Mouse (Mus musculus): ENCODE measurements around the gene Jup. TPM values are rescaled to one million over a fixed set of nuclear protein-coding genes. Genes with fewer than 3 reads are reported as not detected.

Gene Jup
- total RNA-seq (2015; ENCODE audit: low replicate concordance) (1.5 and 2.3 TPM in 2 replicates), total RNA-seq (2017; ENCODE audit: low replicate concordance) (0.28 and 1.8 TPM in 2 replicates)

DNA sequence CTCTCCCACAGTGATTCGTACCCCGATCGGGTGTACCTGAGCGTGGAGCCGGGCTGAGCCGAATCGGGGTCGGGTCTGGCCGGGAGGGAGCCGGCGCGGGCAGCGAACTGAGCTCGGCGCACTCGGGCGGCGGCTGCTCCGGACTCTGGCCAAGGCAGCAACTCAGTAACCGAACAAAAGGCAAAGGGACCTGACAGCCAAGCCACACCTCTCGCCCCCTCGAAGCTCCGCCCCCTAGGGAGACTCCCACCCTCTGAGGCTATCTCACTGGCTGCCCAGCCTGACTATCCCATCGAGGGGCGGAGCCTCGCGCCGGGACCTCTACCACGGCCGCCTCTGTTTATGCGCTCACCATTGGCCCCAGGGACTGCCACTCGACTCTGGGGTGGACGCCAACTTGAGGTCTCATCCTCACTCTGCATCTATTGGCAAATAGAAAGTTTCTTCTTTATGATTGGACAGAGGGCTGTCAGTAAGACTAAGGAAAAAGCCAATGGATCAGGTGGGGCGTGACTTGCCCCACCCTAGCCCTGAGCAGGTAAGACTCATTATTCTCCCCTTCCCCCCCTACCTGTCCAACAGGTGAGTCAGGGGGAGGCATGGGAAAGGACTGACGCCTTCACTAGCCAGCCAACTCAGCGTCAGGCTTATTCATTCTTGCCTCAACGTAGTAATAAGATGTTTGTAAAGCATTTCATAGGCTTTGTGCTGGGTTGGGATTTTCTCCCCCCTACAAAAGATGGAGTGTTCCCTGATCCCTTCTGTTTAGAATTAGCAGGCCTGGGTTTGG is at the start of gene Jup:
Gene Jup, minus strand, starts transcription at position 164 of the 790 bp plus-strand sequence.
- 0 out of 2 replicates have a peak, but pooled peaks have one; percentile 29 for ATAC-seq (replicated peaks; ENCODE audit: low FRiP score, poor library complexity, severe bottlenecking)

DNA sequence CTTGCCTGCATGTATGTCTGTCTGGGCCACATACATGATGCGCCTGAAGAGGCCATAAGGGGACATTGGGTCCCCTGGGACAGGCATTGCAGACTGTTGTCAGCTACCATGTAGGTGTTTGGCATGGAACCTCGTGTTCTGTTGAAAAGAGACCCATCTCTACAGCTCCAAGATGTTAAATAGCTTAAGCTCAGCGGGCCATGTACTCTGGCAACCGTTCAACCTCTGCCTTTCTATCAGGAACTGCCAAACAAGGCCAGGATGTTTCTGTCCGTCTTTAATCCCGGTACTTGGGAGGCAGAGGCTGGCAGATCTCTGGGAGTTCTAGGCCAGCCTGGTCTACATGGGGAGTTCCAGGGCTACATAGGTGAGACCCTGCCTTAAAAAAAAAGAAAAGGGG is 45.1 kb upstream of the Jup start:
- no peak for ATAC-seq (replicated peaks; ENCODE audit: low FRiP score, poor library complexity, severe bottlenecking)

- no peak for ATAC-seq (replicated peaks; ENCODE audit: low FRiP score, poor library complexity, severe bottlenecking)
These were observed 44.2 kb upstream of the Jup start, which contains the start of the genes Nt5c3b and Klhl10 for GRCm38 (mm10) chr11:100441797-100442196. Nt5c3b (minus strand) TSS chr11:100441808. Klhl10 (plus strand) TSS chr11:100441917.

- ATAC-seq (replicated peaks; ENCODE audit: low FRiP score, poor library complexity, severe bottlenecking): peak; percentile 85
These were observed 43.3 kb upstream of the Jup start for GRCm38 (mm10) chr11:100440691-100441522.

DNA sequence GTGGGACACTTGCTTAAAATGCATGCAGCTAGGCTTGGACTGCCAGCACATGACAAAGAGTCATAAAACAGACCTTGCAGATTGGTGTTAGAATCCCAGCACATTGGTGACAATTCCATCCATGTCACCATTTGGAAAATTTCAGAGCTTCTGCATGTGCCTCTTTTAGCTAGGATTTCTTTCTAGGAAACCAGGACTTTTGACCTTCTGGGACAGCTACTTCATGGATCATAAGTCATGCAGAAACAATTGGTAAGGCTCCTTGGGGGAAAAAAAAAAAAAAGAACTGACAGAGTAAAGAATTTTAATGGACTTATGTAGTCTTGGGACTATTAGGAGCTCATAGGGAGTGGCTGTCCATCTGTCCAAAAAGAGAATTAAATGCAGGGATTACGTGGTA is 40.3 kb upstream of the Jup start:
- no peak for ATAC-seq (replicated peaks; ENCODE audit: low FRiP score, poor library complexity, severe bottlenecking)

- ATAC-seq (replicated peaks; ENCODE audit: low FRiP score, poor library complexity, severe bottlenecking): no peak
These were observed 38.2 kb upstream of the Jup start for GRCm38 (mm10) chr11:100435678-100436246.

DNA sequence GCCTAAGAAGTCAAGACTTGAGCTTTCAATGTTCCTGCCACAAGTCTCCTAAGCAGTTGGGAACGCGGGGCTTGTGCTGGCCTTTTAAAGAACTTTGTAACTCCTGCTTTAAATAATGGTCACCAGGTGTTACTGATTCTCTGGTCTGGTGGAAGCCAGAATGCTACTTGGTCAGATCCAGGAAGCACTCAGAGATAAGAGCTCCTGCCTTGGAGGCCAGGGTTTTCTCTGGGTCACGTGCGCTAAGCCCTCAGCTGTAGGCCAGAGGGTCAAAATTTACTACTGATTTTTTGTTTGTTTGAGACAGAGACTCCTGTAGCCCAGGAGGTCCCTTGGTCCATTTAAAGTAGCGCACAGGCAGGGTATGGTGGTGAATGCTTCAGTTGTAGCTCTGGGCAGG is 34.4 kb upstream of the Jup start:
- no peak for ATAC-seq (replicated peaks; ENCODE audit: low FRiP score, poor library complexity, severe bottlenecking)

- no peak for ATAC-seq (replicated peaks; ENCODE audit: low FRiP score, poor library complexity, severe bottlenecking)
These were observed 32.5 kb upstream of the Jup start for GRCm38 (mm10) chr11:100430052-100430451.

GRCm38 (mm10) chr11:100428612-100429199 is 31.1 kb upstream of the Jup start:
- no peak for ATAC-seq (replicated peaks; ENCODE audit: low FRiP score, poor library complexity, severe bottlenecking)

DNA sequence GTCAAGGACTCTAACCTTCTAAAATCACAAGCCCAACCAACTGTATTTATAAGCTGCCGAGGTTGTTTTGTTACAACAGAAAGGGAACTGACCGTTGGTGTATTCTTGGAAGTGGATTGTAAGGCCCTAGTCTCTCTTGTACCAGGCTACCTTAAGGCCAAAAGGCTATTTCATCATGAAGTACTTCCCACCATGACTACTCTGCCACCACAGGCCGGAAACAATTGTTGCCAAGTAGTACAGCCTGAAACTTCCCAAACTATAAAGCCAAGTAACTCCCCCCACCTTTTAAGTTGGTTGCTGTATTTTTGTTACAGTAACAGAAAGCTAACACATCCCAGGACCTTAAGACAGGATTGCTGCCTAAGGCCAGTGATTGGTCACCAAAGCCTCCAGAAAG is 29.3 kb upstream of the Jup start:
- ATAC-seq (replicated peaks; ENCODE audit: low FRiP score, poor library complexity, severe bottlenecking): no peak

DNA sequence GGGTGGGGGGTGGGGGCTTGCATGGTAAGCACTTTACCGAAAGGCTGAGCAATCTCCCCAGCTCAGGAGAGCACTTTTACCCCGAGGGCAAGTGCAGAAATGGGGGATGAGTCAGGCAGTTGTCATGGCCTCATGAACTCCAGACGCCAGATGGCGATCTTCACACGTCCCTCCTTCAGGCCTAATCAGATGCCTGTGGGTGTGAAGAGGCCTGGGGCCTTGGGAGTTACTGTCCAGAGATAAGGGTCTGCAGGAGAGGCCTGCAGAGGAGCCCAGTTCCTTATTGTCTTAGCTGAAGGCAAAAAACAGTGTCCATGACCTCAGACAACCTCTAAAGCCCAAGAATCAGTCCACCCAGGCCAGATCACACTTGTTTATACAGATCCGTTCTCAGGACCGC is 28.3 kb upstream of the Jup start:
- no peak for ATAC-seq (replicated peaks; ENCODE audit: low FRiP score, poor library complexity, severe bottlenecking)

GRCm38 (mm10) chr11:100423836-100424235 is 26.3 kb upstream of the Jup start:
- ATAC-seq (replicated peaks; ENCODE audit: low FRiP score, poor library complexity, severe bottlenecking): no peak

DNA sequence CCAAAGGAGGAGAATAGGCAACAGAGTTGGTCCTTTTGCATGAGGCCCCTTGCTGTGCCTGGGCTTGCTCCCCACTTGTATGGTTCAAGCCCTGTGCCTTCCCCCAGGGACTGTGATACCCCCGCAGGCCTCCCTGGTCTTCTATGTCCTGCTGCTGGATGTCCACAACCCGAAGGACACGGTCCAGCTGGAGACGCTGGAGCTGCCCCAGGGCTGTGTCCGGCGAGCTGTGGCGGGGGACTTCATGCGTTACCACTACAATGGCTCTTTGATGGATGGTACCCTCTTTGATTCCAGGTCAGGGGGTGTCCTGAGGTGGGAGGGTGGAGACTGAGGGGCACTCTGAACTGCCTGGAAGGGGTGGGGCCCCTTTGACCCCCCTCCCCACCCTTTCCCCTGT is 24.0 kb upstream of the Jup start:
- ATAC-seq (replicated peaks; ENCODE audit: low FRiP score, poor library complexity, severe bottlenecking): no peak

- no peak for ATAC-seq (replicated peaks; ENCODE audit: low FRiP score, poor library complexity, severe bottlenecking)
These were observed 17.6 kb upstream of the Jup start, which contains the start of gene Fkbp10 for GRCm38 (mm10) chr11:100414914-100415822. Fkbp10 (plus strand) TSS chr11:100415697.

GRCm38 (mm10) chr11:100414021-100414913 is 16.7 kb upstream of the Jup start, which contains the start of gene P3h4:
P3h4 (minus strand) TSS chr11:100414836.
- no peak for ATAC-seq (replicated peaks; ENCODE audit: low FRiP score, poor library complexity, severe bottlenecking)

DNA sequence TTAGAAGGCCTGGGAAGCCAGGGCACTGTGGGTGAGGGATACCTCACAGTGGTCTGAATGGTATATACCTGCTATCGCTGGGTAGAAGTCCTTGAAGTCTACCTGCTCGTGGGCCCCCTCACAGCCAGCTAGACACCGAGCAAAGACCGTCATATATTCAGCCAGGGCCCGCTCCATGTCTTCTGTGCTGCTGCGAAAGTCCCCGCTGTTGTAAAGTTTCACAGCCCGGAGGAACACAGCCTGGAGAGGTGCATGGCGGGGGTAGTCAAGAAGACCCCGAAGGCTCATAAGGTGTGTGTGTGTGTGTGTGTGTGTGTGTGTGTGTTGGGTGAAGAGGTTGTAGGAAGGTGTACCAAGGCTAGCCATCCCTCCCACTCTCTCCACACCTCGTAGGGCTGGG is 16.0 kb upstream of the Jup start:
- ATAC-seq (replicated peaks; ENCODE audit: low FRiP score, poor library complexity, severe bottlenecking): no peak

- no peak for ATAC-seq (replicated peaks; ENCODE audit: low FRiP score, poor library complexity, severe bottlenecking)
These were observed 14.2 kb upstream of the Jup start for GRCm38 (mm10) chr11:100411736-100412135.

DNA sequence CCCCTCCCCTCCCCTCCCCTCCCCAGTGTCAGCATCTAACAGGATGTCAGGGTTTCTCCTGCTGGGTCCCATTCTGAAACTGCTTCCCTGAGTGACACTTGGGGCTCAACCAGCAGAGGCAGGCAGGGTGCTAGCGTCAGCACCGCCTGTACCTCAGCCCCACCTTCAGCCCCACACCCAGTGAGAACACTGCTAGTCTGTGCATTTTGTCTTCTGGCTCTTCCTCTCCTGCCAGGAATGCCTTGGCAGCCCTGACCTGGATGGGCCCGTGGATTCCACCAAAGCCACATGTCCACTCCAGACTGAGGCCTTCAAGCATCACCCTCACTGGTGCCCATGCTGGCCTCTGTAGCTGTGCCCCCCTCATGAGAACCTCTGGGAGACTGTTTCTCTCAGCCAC is 12.1 kb upstream of the Jup start:
- ATAC-seq (replicated peaks; ENCODE audit: low FRiP score, poor library complexity, severe bottlenecking): no peak

Data from erythroblast, adult 5-6 weeks (primary cell).